Mouse (Mus musculus) erythroblast, embryonic 14.5 days (primary cell): ENCODE measurements around the gene Sdk1.

Experiments
- GATA1 ChIP-seq: IDR thresholded peaks from 2 replicates; pipeline ENCODE4 v1.6.1; 2012; ENCODE audit warnings: low read length, inconsistent platforms, mixed read lengths
- TAL1 ChIP-seq: IDR thresholded peaks from 3 replicates; pipeline ENCODE4 v1.6.1; 2012; ENCODE audit warnings: low read length, inconsistent platforms, mixed read lengths

DNA sequence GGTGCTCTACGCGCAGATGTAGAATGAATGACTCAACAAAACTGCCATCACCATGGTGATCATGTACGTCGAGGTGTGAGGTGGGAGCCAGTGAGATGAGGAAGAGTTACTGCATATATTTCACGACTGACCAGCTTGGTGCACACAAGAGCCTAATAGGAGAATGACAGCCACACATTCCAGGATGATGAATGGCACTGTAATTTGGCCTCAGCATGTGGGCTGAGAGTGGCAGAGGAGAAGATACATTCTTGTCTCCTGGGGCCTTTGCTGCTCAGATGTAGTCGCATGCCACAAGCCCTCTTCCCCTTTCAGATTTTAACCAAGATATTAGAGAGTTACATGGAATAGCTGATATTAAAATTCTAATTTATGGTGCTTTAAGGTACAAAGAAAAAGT is 264.0 kb downstream of the Sdk1 start:
- no peak for TF ChIP-seq TAL1
- no peak for TF ChIP-seq GATA1
